Mouse (Mus musculus) lung, postnatal 0 days (tissue): ENCODE measurements around the gene Scgb1c1. TPM values are rescaled to one million over a fixed set of nuclear protein-coding genes. Genes with fewer than 3 reads are reported as not detected.

Experiments used
- ATAC-seq: fragments of 200-750 bp; cut with Nextera tagmentation; 2 replicates; pipeline ENCODE4 v1.8.0; 2017; ENCODE audit warnings: moderate library complexity
- DNase-seq: peaks from one replicate; pipeline ENCODE4 v3.0.0-alpha.2; 2016; ENCODE audit warnings: low spot score
- H3K27ac ChIP-seq: fragments of 300-500 bp; sonication (generic); 2 replicates; pipeline ENCODE4 v1.5.1; 2014; ENCODE audit warnings: antibody characterized with exemption, mild to moderate bottlenecking, low read length, mixed read lengths
- H3K27me3 ChIP-seq: fragments of 300-500 bp; sonication (generic); replicated peaks from 2 replicates; pipeline ENCODE4 v1.6.1; 2014; ENCODE audit warnings: low read length, mixed read lengths; ENCODE audit not compliant: insufficient read depth
- H3K36me3 ChIP-seq: fragments of 300-500 bp; sonication (generic); 2 replicates; pipeline ENCODE4 v1.6.1; 2014; ENCODE audit warnings: low read length, mixed read lengths; ENCODE audit not compliant: insufficient read depth
- H3K4me1 ChIP-seq: fragments of 300-500 bp; sonication (generic); 2 replicates; pipeline ENCODE4 v1.6.1; 2014; ENCODE audit warnings: antibody characterized with exemption, low read depth, low read length, mixed read lengths; ENCODE audit not compliant: insufficient read depth
- H3K4me2 ChIP-seq: fragments of 300-500 bp; sonication (generic); replicated peaks from 2 replicates; pipeline ENCODE4 v1.6.1; 2014; ENCODE audit warnings: low read depth, mild to moderate bottlenecking, low read length, moderate library complexity, mixed read lengths
- H3K4me3 ChIP-seq: fragments of 300-500 bp; sonication (generic); 2 replicates; pipeline ENCODE4 v1.5.1; 2014; ENCODE audit warnings: low read depth, low read length
- H3K9ac ChIP-seq: fragments of 300-500 bp; sonication (generic); replicated peaks from 2 replicates; pipeline ENCODE4 v1.6.1; 2014; ENCODE audit warnings: low read depth, mild to moderate bottlenecking
- H3K9me3 ChIP-seq: fragments of 300-500 bp; sonication (generic); 2 replicates; pipeline ENCODE4 v1.6.1; 2016; ENCODE audit warnings: low read length, mixed read lengths
- CTCF ChIP-seq: IDR thresholded peaks from 2 replicates; pipeline ENCODE4 v1.5.1; 2016; ENCODE audit warnings: antibody characterized with exemption, mild to moderate bottlenecking
- EP300 ChIP-seq: IDR thresholded peaks from 2 replicates; pipeline ENCODE4 v1.6.1; 2016; ENCODE audit warnings: antibody characterized with exemption, mild to moderate bottlenecking, control low read depth
- WGBS: fragments of 180-500 bp; shearing (Covaris S2); extraction: QIAGEN DNeasy Blood & Tissue Kit; methylation state at CpG from one replicate; pipeline ENCODE4 v1.1.7; 2014; 5-methylcytosine and 5-hydroxymethylcytosine counted together
- polyA plus RNA-seq: library from polyadenylated mRNA; unstranded; fragments of >200 nt; fragmentation: Nextera tagmentation; extraction: Ambion mirVana; gene quantifications from 2 replicates; pipeline ENCODE4 v1.2.1, GENCODE M21; 2015

The Scgb1c1 gene
- 25.9 and 27.0 TPM in 2 replicates for polyA plus RNA-seq

DNA sequence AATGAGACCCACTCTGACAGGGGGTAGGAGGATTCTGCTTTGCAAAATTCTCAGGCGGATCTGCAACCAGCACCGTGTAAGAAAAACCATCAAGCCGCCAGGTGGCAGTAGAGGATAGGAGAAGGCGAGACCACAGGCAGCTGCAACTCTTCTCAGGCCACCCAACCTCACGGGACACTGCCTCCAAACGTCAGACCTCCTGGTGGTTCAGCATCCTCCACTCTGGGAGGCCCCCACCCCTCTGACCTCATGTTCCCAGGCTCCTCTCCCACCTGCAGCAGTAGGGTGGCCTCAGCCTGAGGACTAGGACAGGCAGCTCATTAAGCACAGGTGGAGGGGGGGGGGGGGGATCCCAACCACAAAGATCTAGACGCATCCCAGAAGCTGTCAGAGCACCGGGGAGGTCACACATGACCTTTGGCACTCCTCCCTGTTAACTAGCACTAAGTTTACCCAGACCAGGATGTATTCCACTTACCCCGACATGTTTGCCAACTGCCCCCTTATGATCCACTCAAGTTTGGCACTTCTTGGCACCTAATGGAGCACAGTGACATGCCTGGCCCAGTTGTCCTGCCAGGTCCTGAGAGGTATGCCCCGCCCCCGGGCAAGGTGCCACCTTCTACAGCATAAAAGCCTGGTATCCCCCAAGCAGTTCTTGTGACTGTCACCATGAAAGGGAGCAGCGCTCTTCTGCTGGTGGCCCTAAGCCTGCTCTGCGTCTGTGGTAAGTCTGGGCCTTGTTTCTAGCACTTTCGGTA is at the start of gene Scgb1c1:
Gene Scgb1c1, plus strand, starts transcription at position 643 of the 761 bp plus-strand sequence.
- H3K4me1 ChIP-seq, result no peaks in the 10 kb centered on the region
- no peak within 1 kb of the TSS for H3K4me3 ChIP-seq
- DNase-seq (peak; percentile 94), ATAC-seq (peak; percentile 83)
- TF ChIP-seq CTCF (peak; percentile 93), EP300 (peak; percentile 67)
- WGBS, result 18% methylated on average over 14 of the region's 14 CpGs
- H3K27ac ChIP-seq, result no peak within 1 kb of the TSS
- no peaks in the 10 kb centered on the region for H3K36me3 ChIP-seq
- no peak within 1 kb of the TSS for H3K4me2 ChIP-seq
- no peaks in the 10 kb centered on the region; the same call in 1 of the 2 replicates for H3K27me3 ChIP-seq
- H3K9ac ChIP-seq, result no peak within 1 kb of the TSS
- no peaks in the 10 kb centered on the region for H3K9me3 ChIP-seq

DNA sequence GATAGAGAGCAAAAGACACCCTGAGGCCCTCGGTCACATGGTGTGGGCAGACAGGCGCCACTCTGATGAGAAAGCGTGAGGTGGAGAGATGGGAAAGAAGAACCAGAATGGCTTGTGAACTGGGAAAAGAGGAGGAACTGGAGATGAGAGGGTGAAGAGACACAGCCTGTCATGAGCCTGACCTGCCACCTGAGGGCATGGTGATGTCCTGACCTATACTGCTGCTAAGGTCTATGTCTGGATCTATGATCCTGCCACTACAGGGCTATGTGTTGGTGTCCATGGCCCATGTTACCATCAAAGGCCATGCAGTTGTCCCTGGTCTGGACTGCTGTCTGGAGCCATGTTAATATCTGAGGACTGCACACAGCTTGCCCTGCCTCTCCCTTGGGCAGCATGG is 47.7 kb upstream of the Scgb1c1 start:
- TF ChIP-seq CTCF, result no peak
- TF ChIP-seq EP300, result no peak
- WGBS, result 84% methylated on average over 3 of the region's 3 CpGs

DNA sequence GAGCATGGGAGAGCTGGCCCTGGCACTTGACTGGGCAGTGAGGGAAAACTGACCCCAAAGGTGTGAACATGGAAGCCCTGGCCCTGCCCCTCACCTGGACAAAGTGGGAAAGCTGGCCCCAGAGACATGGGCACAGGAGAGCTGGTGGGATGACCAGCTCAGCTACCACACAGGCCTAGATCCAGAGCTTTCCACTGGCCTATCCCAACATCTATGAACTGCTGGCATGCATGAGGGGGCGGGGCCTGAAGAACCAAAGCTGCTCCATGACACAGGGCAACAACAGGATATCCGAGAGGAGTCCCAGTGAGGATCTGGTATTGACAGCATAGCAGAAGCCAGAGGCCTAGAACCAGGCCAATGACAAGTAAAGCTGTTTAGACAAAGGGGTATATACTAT is 47.1 kb upstream of the Scgb1c1 start:
- Histone ChIP-seq H3K4me1 (no peaks in the 10 kb centered on the region), H3K4me3 (no peak overlapping the region), H3K9me3 (no peaks in the 10 kb centered on the region), H3K9ac (no peak overlapping the region), H3K27me3 (no peaks in the 10 kb centered on the region), H3K27ac (no peak overlapping the region), H3K36me3 (no peaks in the 10 kb centered on the region), H3K4me2 (no peak overlapping the region)
- 61% methylated on average over 2 of the region's 2 CpGs for WGBS
- TF ChIP-seq CTCF (no peak), EP300 (no peak)
- no peak for ATAC-seq
- DNase-seq, result no peak

More for the DNA sequence above, 47.7 kb upstream of the Scgb1c1 start:
- Histone ChIP-seq H3K36me3 (no peaks in the 10 kb centered on the region), H3K4me3 (no peak overlapping the region), H3K27ac (no peak overlapping the region), H3K9ac (no peak overlapping the region), H3K9me3 (no peaks in the 10 kb centered on the region), H3K4me2 (no peak overlapping the region), H3K27me3 (no peaks in the 10 kb centered on the region), H3K4me1 (no peaks in the 10 kb centered on the region)
- ATAC-seq (no peak), DNase-seq (no peak)

DNA sequence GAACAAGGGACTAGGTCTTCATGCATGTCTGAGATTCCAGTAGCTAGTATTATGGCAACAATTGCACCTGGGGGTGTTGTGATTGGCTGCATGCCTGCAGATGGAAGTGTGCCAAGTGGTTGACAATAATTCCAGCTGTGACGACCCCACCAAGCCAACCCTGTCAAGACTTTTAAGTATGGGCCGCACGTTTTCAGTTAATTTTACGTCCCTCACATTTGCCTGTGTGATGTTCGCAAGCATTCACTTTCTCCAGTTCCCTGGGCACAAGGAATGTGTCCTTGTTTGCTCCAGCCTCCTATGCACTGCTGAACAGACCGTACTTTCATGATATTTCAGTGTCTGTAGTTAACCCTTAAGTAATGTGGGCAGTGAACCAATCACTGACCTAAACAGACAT is 42.7 kb upstream of the Scgb1c1 start:
- Histone ChIP-seq H3K27me3 (no peaks in the 10 kb centered on the region), H3K4me1 (no peaks in the 10 kb centered on the region), H3K9ac (no peak overlapping the region), H3K27ac (no peak overlapping the region), H3K9me3 (no peaks in the 10 kb centered on the region), H3K4me3 (no peak overlapping the region), H3K4me2 (no peak overlapping the region), H3K36me3 (no peaks in the 10 kb centered on the region)
- no peak for ATAC-seq
- no peak for DNase-seq
- no peak for TF ChIP-seq CTCF
- no peak for TF ChIP-seq EP300
- 58% methylated on average over 6 of the region's 6 CpGs for WGBS

DNA sequence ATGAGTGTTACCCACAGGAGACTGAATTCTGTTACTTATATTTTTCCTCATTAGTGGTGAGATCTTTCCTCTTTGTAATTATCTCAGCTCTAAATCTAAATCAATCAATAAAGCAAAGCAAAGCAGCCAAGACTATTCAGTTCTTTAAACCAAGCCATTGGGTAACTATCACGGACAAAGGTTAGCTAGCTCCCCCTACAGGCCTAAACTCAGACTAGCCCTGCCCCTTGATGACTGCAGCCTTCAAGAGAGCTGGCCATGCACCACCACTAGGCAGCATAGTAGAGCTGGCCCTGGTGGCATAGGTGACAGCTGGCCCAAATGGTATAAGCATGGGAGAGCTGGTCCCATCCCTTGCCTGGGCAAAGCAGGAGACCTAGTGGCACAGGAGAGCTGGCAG is 39.6 kb upstream of the Scgb1c1 start:
- Histone ChIP-seq H3K9me3 (no peaks in the 10 kb centered on the region), H3K4me2 (no peak overlapping the region), H3K27me3 (no peaks in the 10 kb centered on the region), H3K4me3 (no peak overlapping the region), H3K9ac (no peak overlapping the region), H3K36me3 (no peaks in the 10 kb centered on the region), H3K4me1 (no peaks in the 10 kb centered on the region), H3K27ac (no peak overlapping the region)
- DNase-seq, result peak; percentile 43
- WGBS, result 8% methylated on average over 1 of the region's 1 CpGs
- peak; percentile 52 for ATAC-seq
- peak; percentile 75 for TF ChIP-seq CTCF
- TF ChIP-seq EP300, result no peak

DNA sequence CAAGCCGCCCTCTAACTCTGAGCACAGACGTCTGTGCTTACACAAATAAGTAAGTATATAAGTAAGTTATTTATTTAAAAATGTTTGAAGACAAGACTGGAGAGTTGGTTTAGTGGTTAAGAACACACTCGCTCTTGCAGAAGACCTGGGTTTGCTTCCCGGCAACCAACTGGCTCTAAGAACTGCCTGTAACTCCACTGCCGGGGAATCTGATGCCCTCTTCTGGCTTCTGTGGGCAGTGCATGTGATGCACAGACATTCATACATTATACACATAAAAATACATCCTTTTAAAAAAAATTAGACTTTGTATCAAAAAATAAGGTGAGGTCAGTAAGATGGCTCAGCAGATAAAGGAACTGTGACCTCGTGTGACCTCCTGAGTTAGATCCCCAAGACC is 34.9 kb upstream of the Scgb1c1 start:
- no peak overlapping the region for H3K9ac ChIP-seq
- 82% methylated on average over 6 of the region's 6 CpGs for WGBS
- peak; percentile 34 for TF ChIP-seq CTCF
- no peak for TF ChIP-seq EP300
- no peak overlapping the region for H3K27ac ChIP-seq
- no peaks in the 10 kb centered on the region for H3K36me3 ChIP-seq
- DNase-seq (no peak), ATAC-seq (no peak)
- H3K4me1 ChIP-seq, result no peaks in the 10 kb centered on the region
- H3K4me3 ChIP-seq, result no peak overlapping the region
- H3K9me3 ChIP-seq, result no peaks in the 10 kb centered on the region
- H3K4me2 ChIP-seq, result no peak overlapping the region
- no peaks in the 10 kb centered on the region for H3K27me3 ChIP-seq
